Mouse (Mus musculus): ENCODE results near the gene Tmem123. TPM values are rescaled to one million over a fixed set of nuclear protein-coding genes. Genes with fewer than 3 reads are reported as not detected.

Tmem123 gene
- total RNA-seq (2022) = 100 to 1,000 TPM; 175 to 208 (median 193) TPM

DNA sequence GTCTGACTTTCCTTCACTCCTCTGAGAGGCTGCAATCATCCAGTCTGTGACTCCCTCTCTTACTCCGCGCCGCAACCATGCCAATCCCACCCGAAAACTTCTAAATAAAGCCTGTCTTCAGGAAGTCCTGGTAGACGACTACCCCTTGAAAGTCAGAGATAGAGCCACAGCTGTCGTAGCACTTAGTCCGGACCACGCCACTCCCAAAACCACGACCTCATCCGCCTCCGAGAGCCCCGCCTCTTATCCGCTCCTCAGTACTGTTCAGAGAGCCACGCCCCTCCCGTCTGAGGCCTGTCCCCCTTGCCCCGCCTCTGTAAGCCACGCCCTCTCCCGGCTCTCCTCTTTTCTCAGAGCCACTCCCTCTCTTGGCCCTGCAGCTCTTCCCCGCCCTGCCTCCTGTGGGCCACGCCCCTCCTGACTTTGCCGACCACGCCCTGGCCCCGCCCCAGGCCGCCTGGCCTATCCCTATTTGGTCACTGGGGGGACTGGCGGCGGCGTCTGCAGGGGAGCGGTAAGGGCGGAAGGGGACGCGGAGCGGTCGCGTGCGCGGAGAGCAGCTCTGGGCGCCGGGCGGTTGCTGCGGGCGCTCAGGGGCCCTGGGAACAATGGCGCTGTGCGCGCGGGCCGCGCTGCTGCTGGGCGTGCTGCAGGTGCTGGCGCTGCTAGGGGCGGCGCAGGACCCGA, at the start of gene Tmem123:
Gene Tmem123, plus strand, starts transcription at position 428 of the 687 bp plus-strand sequence.
- DNase-seq = peak; percentile 100

DNA sequence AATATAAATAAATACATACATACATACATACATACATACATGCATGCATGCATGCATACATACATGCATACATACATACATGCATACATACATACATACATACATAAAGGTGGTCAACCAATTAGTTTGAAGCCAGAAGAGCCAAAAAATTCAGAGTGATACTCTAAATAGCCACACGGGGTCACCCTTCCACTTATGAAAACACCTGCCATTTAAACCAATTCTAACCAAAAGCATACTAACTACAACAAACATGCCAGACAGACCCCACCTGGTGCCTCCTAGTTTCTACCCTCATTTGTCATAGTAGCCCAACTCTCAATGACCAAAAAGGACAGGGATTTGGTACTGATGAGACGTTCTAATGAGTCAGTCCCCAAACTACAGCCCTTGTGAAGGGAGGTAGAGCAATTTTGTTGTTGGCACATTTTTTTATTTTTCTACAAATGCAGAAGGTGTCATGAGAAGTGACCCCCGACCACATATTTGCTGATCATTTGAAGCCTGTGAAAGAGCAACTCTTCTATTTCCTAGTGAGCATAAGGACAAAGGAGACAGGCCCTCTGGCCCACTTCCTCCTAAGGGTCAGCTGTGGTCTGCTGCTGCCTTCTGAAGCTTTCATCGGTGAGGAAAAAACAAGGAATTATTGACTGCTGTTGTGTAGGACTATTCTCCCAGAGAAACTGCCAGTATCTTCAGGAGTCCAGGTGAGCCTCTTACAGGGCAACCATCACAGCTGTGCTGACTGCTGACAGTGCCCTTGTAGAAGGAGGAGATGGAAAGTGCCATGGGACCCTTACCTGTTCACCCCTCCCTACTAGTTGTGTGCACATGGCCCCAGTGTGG, 49.6 kb upstream of the Tmem123 start:
- DNase-seq = no peak

DNA sequence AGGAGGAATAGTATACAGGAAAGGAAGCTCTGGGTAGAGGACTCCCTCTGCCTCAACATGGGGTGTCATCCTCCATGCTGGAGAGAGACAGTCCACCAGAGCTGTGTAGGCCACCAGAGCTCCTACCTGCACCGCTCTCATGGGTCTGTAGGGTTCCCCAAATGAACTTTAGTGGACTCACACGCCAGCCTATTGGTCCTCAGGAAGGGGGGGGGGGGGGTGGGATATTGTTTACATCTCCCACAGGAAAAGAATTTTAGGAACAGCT, 49.0 kb upstream of the Tmem123 start:
- no peak for DNase-seq

DNA sequence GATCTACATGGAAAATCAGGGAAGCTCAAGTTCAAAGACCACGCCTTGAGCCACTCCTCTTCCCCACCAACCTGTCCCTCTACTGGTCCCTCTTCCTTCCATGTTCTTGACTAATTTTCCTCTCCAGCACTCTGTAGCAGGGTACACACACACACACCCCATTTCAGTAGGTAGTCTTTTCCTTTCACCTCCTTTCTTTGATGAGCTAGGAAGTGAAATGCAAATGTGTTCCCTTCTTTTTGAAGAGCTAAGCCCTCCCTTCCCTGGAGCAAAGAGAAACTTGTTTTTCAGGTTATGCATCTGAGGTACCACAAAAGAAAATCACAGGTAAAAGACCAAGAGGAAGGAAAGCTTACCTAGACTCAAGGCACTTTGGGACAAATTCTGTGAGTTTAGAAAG, 42.3 kb upstream of the Tmem123 start:
- DNase-seq = no peak

DNA sequence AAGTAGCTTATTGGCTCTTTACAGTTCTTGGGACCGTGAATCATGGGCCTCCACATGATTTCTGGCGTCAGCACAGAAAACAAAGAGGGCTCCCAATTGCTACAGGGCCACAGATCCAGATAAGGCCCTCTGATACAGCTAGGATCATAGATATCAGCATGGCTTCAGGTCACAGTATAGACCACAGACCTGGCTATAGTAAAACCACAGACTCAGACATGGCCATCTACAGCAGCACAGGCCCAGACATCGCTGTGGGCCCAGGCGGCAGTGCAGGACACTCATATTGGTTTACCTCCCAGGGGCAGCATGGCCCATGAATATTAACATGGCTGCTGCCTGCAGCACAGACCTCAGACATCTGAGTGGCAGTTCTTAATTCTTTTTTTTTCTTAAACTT, 34.8 kb upstream of the Tmem123 start:
- no peak for DNase-seq

DNA sequence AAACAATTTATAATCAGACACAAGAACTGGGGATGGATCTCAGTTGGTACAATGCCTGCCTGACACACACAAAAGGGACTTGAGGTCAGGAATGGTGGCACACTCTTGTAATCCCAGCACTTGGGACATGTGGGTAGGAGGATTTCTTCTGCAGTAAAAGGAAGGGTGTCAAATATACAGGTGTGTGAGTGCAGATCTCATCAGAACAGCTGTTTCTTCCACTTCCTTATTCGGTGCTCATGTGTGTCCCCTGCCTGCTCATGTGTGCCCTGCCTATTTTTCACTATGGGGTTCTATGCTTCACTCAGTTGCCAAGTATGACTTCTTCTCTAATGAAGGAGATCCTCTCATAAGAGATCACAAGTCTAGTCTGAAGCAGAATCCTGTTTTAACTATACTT, 21.1 kb upstream of the Tmem123 start:
- no peak for DNase-seq

DNA sequence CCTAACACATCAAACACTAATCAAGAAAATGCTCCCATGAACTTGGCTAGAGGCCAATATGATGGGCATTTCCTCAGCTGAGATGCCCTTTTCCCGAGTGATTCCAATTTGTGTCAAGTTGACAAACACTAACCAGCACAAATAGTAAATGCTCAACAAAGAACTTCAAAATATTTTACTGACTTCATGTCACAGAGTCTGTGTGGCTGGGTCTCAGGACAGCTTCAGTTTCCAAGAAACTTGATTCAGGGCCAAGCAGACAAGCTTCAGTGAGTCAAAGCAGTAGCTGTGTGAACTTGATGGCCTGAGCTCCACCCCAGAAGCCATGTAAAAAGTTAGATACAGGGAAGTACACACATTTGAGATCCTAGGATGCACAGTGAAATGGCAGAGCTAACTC, 19.7 kb upstream of the Tmem123 start:
- DNase-seq = no peak

DNA sequence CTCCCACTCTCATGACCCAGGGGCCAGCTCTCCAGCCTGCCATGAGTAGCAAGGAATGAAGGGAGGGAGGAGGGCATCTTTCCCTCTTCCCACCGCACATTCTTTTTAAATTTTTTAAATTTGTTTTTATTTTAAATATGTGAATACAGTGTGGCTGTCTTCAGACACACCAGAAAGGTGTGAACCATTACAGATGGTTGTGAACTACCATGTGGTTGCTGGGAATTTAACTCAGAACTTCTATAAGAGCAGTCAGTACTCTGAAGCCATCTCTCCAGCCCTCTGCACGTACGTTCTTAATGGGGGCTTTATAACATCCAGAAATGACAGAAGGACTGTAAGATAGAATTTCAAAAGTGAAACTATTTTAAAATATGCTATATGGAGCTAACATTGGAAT, 15.0 kb upstream of the Tmem123 start:
- DNase-seq = no peak

DNA sequence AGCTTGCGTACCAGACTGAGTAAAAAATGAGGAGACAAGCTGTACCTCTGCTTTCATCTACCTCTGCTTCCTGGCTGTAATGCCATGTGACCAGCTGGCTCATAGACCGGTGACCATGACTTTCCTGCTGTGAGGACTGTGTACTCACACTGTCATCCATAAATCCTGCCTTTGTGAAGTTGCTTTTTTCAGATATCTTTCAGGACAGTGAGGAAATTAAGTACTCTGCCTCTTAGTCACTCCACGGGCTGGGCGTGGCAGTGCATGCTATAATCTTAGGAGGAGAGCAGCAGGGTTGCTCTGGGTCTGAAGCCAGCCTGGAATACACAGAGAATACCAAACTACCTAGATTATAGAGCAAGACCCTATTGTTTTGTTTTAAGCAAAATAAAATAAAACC, 14.3 kb upstream of the Tmem123 start:
- peak; percentile 83 for DNase-seq

DNA sequence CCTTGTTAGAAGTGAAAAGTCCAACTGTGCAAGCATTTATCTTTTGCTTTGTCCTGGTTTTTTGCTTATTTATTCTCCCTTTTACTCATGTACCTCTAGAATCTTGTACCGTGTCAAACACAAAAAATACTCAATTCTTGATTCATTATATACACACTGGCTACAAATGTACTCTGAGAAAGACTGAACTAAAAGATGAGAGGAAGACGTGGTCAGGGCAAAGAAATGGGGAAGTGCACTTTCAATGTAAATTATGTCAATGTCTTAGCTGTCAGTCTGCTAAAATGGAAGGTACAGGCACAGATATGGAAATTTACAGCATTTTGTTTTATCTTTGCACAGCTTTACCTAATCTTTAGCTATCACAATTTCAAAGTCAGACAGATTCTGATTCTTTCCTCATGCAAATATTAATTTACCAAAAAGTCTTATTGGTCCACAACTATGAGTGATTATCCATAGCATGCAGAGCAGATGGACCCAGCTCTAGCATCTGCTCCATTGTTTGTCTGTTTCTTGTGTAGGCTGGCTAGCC, 7.9 kb upstream of the Tmem123 start:
- no peak for DNase-seq

DNA sequence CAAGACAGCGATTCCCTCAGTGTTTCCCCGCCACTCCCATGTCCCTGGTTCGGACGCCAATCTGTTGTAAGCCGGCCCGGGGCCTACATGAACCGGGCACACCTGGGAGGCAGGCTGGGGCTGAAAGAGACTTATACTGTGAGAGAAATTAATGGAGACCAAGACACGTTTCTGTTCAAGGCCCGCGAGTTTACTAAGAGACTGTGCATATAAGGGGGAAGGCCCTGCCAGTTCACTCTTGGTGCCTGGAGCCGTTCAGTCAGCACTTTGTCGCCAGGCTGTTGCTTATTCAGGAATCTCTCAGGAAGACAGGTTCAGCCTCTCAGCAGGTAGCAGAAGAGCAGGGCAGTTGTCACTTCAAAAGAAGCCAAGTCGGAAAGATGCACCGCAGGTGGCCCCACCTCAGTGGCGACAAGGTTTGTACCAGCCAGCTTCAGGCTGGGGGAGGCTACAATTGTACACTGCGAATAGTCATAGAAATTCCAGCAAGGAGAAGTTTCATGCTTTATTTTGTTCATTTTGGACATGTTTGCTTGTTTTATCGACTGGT, 1.9 kb upstream of the Tmem123 start:
- no peak for DNase-seq

DNA sequence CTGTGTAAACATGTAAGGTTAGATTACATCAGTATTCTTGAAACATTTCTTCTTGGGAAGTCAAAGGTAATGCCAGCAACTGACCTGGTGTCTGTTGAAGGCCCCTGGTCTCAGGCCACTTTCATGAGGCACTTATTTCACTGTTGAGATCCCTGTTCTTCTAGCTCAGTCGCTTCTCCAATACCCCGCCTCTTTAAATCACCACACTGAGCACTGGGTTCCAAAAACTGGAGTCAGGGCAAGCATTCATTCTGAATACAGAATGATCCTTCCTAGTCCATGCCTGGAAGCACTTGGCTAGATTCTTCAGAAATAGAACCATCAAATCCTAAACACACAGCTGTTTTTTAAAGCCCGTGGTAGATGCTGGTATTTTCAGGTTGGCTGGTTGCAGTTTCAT, 1.1 kb upstream of the Tmem123 start:
- DNase-seq = no peak

DNA sequence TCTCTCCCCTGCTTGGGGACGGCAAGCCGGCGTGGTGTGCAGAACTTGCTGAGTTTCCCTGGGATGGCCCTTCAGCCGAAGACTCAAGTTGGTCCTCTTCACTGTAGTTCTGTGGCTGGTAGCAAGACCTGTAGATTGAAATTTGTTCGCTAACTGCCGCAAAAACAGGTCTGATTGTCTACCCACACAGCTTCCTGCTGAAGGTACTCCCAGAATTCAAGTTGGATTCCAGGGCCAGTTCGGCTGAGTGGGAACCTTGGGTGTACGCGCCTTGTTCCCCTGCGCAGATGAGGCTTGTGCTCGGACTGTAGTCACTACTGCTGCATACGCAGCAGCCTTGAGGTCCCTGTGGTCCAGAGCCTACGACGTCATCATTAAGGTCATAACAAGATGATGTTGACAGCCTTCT, 626 bp downstream of the Tmem123 start:
- peak; percentile 64 for DNase-seq

DNA sequence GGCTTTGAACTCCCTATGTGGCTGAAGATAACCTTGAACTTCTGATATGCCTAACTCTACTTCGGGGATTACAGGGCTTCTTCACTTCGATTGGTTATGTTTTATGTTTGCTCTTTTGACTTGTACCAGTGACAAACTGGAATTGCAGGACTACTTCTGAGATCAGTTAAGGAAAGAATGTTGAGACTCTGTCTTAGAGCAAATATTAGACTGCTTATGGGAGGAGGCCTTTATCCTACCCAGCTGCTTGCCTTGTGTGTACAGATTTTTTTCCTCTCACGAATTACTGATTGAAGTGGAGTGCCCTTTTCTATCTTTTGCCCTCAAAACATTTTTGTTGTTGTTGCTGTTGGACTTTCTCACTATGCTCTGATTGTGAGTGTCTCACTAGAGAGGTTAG, 1.4 kb downstream of the Tmem123 start:
- DNase-seq = no peak

DNA sequence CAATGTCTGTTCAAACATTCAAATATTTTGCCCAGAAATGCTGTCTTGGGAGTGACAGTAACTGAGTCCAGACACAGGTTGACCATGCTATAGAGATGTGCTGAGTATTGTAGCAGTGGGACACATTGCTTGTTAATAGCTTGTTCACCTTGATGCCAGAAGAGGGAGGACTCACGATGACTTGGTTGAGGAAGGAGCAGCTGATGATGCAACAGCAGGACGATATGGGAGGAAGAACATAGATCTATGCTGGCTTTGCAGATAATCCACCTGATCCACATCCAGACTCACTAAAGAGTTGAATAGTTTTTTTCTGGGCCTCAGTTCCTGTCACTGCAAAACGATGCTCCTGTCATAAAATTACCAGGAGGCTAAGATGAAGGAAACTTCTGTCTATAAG, 2.7 kb downstream of the Tmem123 start:
- no peak for DNase-seq

DNA sequence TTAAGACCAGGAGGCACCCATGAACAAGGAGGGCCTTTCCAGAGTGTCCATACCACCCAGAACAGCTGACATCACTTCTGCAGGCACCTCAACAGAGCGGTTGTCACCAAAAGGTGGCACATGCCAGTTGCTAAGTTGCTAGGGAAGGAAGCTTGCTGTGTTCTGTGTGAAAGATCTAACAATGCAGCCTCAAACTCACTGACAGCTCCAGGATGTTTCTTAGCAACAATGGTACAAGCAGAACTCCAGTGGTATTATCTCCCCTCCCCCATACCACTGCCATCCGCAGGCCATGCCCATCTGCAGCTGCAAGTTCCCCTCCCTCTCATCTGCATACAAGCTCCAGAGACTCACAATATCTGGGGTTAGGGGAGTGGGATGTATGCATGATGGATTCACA, 3.7 kb downstream of the Tmem123 start:
- no peak for DNase-seq

DNA sequence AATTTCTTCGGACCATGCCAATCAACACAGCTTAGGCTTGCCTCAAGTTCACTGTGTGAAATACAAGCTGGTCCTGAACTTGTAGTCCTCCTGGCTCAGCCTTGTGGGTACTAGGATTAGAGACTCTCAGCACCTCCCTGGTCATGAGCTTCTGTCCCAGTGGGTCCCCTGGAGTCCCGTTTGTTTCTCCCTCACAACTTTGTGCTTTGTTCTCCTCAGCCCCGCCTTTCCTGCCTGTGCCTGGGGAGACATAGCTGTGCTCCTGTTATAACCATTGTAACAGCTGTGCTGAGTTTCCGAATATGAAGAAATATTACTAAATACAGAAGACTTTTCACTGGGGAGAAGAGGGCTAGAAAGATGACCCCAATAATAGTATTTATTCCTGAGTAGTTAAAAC, 5.2 kb downstream of the Tmem123 start:
- DNase-seq = no peak

DNA sequence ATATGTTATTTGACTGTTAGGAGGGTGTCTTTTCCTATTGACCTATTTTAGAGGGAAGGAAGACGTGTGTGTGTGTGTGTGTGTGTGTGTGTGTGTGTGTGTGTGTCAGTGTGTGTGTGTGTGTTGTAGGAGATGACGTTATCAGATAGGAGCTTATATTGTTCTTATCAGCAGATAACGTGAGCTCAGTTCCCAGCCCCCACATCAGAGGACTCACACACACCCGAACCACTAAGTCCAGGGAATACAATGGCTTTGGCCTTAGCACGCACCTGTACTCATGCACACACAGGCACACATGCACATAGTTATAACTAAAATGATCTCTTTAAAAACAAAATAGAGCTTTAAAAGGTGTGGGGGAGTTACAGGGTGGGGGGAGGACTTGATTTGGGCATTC, 5.7 kb downstream of the Tmem123 start:
- DNase-seq = no peak

DNA sequence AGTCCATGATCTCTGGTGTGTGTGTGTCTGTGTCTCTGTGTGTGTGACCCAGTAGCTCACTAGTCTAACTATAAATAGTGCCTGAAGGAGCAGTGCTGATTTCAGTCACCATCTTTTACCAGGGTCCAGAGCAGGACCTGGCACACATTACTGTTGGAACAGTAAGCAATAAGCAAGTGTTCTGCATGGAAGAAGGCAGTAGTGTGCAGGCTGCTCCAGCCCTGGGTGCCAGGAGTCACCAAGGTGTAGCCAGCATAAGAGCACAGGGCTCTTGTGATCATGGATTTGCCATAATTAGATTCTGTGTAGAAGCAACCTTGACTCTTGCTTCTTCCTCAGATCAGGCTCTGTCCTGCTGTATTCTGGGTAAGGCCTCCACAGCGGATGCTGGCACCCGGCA, 8.5 kb downstream of the Tmem123 start:
- DNase-seq = no peak

DNA sequence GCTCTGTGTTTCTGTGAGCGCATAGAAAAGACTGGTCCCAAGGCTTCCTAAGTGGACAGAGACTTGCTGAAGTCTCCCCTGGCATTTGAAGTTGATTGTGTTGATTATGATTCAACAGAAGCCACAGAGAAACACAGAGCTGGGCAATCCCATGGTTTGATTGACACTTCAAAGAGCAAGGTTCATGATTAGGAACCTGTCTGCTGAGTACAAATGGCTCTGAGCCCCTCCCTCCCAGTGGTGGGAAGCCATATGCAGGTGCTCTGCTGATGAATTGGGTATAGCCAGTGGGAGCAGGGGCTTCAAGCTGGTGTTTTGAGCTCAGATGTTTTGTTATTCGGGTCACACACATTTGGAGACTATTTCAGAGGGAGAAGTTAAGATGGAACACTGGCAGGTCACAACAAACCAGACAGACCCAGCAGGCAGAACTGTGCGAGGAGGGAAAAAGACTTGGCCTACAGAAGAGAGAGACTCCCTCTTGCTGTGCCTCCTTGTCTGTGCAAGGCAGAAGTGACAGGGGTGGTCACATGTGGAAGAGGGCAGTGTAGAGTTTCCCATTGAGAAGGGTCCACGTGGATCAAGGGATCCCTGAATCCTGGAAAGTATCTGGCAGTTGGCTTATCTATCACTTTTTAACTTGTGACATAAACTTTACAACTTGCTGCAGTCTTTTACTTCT, 9.1 kb downstream of the Tmem123 start:
- DNase-seq = no peak

DNA sequence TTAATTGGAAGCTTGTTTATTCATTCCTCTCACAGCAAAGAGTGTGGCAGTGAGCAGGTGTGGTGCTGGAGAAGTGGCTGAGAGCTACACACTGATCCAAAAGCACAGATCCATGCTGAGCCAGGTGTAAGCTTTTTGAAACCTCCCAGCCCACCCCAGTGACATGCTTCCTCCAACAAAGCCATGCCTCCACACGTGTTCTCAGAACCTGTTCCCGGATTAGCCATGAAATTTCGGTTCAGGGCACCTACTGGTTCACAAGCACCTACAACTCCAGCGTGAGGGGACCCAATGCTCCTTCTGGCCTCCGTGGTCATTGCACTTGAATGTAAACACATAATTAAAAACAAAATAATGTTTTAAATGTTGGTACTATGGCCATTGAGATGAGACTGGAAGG, 9.8 kb downstream of the Tmem123 start:
- DNase-seq = no peak

DNA sequence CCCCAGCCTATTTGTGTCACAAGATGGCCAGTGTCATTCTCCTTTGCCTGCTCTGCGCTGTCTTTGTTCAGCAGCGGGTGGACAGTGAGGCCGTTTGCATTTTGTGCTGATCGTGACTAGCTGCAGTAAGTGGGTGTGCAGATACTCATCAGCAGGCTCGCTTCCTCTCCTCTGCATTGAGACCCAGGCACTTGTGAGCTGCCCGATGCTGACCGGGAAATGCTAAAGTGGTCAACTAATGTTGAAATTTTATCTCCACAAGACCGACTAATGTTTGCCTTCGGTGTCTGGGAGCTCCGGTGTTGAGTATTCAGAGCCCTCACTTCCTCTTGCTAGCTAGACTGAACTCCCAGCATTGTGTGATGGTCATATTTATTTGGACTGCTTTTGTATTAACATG, 10.7 kb downstream of the Tmem123 start:
- DNase-seq = no peak

DNA sequence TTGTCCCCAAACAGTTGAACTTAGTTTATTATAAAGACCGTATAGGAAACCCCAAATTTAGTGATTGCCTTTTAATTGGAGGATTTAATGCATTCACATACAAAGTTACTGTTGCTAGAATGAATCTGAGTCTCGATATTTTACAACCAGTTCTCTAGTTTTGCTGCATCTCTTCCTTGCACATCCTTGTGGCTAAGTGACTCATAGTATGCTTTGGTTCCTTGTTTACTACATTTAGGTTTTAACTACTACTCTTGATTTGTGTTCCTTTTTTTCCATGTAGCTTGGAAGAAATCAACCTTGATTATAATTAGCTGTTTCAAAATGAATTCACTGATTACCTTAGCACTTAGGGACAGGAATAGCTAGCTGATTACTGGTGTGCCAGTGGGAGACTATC, 11.2 kb downstream of the Tmem123 start:
- no peak for DNase-seq
